Mouse (Mus musculus): ENCODE results near the gene Rad51b. TPM values are rescaled to one million over a fixed set of nuclear protein-coding genes. Genes with fewer than 3 reads are reported as not detected.

Gene Rad51b
- total RNA-seq, 1 experiment from 2014 or later = 0.70 TPM

GRCm38 (mm10) chr12:79503582-79504515 lies 206.8 kb downstream of the Rad51b start:
- ATAC-seq (ENCODE audit: extremely low read depth, insufficient number of reproducible peaks, low FRiP score, poor library complexity, severe bottlenecking) = no peak

- ATAC-seq (ENCODE audit: extremely low read depth, insufficient number of reproducible peaks, low FRiP score, poor library complexity, severe bottlenecking) = no peak
Observed at GRCm38 (mm10) chr12:79504641-79505040, 207.6 kb downstream of the Rad51b start.

- no peak for ATAC-seq (ENCODE audit: extremely low read depth, insufficient number of reproducible peaks, low FRiP score, poor library complexity, severe bottlenecking)
Observed at GRCm38 (mm10) chr12:79506421-79506820, 209.3 kb downstream of the Rad51b start.

DNA sequence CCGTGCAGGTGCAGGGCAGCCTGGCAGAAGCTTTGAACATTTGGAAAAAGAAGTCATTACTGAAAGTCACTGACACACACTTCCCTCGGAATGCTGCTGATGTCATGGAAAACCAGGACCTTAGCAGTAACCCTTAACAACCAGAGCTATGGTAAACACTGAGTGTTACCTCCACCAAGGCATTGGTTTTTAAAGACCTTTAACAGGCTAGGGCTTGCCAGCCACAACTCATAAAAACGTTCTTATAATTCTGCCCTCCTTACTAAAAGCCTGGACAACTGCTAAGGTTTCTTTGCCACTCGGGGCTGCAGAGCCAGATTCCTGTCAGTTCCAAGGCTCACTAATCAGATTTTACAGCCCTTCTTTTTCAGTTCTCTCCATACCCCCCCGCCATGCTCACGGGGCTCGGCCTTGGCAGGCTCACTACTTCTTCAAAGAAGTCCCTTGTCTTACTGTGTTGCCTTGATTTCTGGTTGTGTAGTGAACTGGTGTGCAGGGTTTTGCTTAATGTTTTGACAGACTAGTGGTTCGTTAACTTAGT lies 210.1 kb downstream of the Rad51b start:
- no peak for ATAC-seq (ENCODE audit: extremely low read depth, insufficient number of reproducible peaks, low FRiP score, poor library complexity, severe bottlenecking)

DNA sequence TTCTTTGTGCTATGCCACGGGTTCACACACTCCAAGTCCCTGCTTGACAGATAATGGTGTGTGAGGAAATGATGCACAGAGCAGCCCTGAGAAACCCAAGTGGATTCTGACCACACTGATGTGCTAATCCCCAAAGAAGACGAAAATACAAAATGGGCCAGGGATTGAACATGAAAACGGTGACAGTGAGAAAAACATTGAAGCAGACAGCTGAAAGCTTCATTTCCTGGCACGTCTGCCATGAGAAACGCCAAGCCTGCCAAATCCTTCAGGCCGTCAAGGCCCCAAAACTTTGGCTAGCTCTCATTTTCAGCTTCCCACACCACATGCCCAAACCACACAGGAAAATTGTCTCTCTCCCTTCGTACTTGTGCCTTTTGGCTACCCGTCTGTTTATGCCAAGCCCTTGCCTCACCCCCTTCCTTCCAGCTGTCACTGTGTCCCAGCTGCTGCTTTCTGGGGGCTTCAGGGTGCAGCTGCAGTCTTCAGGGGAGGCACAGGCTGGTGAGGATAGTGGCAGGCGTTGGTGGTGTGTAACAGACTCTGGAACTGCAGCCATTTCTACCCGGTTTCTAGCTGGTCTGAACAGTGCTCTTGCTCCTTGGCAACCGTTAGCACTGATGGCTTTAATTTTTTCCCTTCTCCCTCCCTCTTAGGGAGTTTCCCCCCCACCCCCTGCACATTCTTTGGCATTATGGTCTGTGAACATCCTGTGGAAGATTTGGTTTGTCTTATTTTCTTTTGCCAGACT lies 214.5 kb downstream of the Rad51b start:
- no peak for ATAC-seq (ENCODE audit: extremely low read depth, insufficient number of reproducible peaks, low FRiP score, poor library complexity, severe bottlenecking)

DNA sequence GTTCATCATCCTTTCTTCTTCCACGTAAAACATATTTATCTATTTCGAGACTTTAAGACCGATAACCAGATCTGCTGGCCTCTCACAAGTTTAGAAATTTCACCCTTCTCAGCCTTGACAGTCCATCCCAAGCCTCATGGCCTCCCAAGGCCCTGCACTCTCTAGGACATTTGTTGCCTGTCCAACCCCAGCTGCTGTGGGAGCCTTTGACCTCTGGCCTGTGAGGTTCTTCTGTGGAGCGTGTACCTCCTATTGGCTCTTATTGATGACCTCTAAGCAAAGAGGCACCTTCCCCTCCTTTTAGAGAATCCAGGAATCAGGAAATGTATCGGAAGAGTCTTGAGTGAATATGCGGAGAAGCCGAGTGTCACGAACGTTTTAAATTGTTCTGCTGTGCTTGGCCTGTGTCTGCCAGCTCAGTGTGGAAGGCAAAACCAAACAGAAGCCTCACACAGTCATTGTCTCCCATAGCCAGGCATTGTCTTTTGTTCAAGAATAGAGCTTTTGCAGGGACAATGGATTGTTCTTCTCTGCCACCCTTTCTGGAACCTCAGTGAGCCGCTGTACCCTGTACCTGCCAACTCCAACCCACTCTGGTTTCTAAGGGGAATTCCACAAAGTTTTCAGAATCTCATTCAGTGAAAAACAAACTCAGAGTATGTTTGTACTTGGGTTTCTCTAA lies 215.3 kb downstream of the Rad51b start:
- no peak for ATAC-seq (ENCODE audit: extremely low read depth, insufficient number of reproducible peaks, low FRiP score, poor library complexity, severe bottlenecking)

- ATAC-seq (ENCODE audit: extremely low read depth, insufficient number of reproducible peaks, low FRiP score, poor library complexity, severe bottlenecking) = no peak
Observed at GRCm38 (mm10) chr12:79512982-79513681, 216.1 kb downstream of the Rad51b start.

DNA sequence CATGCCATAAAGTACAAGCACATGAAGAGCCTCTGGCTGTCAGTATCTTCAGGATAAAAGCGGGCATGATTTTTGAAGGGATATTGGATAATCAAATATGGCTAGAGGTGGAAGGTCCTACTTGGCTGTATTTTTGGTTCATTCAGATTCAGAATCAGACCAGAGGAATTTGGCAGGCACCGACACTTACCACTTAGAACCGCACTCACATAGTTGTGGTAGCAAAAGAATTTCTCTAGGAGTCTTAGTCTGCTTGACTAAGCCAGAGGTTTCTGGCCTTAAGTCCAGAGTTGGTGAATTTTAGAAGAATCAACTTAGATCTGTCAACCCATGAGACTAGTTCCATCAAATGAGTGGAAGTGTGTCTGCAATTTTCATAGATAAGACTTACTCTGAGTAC lies 217.6 kb downstream of the Rad51b start:
- no peak for ATAC-seq (ENCODE audit: extremely low read depth, insufficient number of reproducible peaks, low FRiP score, poor library complexity, severe bottlenecking)

GRCm38 (mm10) chr12:79522374-79522773 lies 225.3 kb downstream of the Rad51b start:
- no peak for ATAC-seq (ENCODE audit: extremely low read depth, insufficient number of reproducible peaks, low FRiP score, poor library complexity, severe bottlenecking)

- no peak for ATAC-seq (ENCODE audit: extremely low read depth, insufficient number of reproducible peaks, low FRiP score, poor library complexity, severe bottlenecking)
Observed at GRCm38 (mm10) chr12:79524941-79525871, 228.1 kb downstream of the Rad51b start.

DNA sequence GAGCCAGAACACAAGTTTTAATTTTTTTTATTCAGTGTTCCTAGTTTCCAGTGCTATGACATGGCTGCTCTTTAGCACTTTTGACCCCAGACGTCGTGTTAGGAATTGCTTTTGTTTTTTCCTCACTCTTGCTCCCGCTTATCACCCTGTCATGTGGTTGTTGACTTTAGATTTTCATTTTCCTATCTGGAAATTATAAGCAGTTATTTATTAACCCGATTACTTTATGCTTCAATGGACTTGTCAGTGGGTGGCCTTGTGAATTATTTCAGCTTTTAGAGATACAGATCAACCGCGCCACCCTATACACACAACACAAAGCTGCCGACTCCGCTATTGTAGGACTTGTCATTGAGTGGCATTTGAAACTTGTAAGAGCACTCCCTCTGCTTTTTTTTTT lies 228.8 kb downstream of the Rad51b start:
- no peak for ATAC-seq (ENCODE audit: extremely low read depth, insufficient number of reproducible peaks, low FRiP score, poor library complexity, severe bottlenecking)

GRCm38 (mm10) chr12:79527222-79527621 lies 230.1 kb downstream of the Rad51b start:
- ATAC-seq (ENCODE audit: extremely low read depth, insufficient number of reproducible peaks, low FRiP score, poor library complexity, severe bottlenecking) = no peak

- ATAC-seq (ENCODE audit: extremely low read depth, insufficient number of reproducible peaks, low FRiP score, poor library complexity, severe bottlenecking) = no peak
Observed at GRCm38 (mm10) chr12:79530275-79530902, 233.3 kb downstream of the Rad51b start.

DNA sequence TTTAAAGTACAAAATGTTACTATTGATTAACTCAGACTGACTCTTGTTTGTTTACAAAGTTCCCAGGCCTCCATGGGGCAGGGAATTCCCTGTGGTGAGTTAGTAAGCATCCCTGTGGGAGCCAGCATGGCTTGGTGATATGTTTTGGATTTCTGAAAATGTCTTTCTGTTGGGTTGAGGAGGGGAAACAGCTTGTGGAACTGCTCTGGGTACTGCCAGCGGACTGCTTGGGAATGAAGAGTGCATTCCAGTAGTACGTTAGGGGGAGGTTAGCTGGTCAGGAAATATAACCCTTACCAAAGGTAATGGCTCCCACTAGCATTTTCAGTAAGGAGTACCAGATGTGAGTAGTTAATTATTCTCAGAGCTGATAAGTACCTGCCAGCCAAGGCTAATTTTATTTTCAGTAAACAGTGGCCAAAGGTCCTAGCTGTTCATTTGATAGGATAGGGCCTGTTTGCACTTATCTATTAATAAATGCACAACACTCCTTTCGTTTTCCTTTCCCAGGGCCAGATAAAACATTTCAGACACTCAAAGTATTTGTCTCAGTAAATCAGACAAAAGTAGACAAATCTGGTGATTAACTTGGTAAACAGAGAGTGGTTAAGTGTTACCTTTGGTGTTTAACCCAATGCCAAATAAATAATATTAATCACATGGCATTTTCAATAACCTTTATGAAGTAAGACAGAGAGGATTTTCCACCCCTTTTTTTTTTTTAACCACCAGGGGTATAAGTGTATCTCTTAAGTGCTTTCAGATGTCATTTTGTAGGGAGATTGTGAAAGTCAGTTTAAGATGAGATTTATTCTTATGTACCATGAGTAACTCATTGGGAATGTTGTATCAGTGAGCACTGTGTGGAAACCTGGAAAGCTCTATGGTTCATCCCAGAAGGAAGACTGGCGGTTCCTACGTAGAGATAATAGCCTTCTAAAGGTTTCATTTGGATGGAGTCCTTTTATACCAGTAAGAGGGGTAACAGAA lies 235.0 kb downstream of the Rad51b start:
- no peak for ATAC-seq (ENCODE audit: extremely low read depth, insufficient number of reproducible peaks, low FRiP score, poor library complexity, severe bottlenecking)

- no peak for ATAC-seq (ENCODE audit: extremely low read depth, insufficient number of reproducible peaks, low FRiP score, poor library complexity, severe bottlenecking)
Observed at GRCm38 (mm10) chr12:79534778-79535177, 237.7 kb downstream of the Rad51b start.
